Mouse (Mus musculus) midbrain, embryonic 13.5 days (tissue): Measurements from ENCODE around the gene Foxe1. TPM values are rescaled to one million over a fixed set of nuclear protein-coding genes. Genes with fewer than 3 reads are reported as not detected.

Source experiments
- ATAC-seq: fragments of 200-750 bp; cut with Nextera tagmentation; 2 replicates; pipeline ENCODE4 v1.8.0; 2017; ENCODE audit warnings: mild to moderate bottlenecking, moderate TSS enrichment, moderate library complexity
- H3K27ac ChIP-seq: fragments of 300-500 bp; sonication (generic); 2 replicates; pipeline ENCODE4 v1.5.1; 2015; ENCODE audit warnings: inconsistent platforms, mild to moderate bottlenecking, moderate library complexity
- H3K27me3 ChIP-seq: fragments of 300-500 bp; sonication (generic); 2 replicates; pipeline ENCODE4 v1.6.1; 2015; ENCODE audit warnings: mild to moderate bottlenecking, inconsistent platforms
- H3K36me3 ChIP-seq: fragments of 300-500 bp; sonication (generic); 2 replicates; pipeline ENCODE4 v1.6.1; 2015; ENCODE audit warnings: mild to moderate bottlenecking, inconsistent platforms
- H3K4me1 ChIP-seq: fragments of 300-500 bp; sonication (generic); replicated peaks from 2 replicates; pipeline ENCODE4 v1.6.1; 2015; ENCODE audit warnings: inconsistent platforms
- H3K4me2 ChIP-seq: fragments of 300-500 bp; sonication (generic); replicated peaks from 2 replicates; pipeline ENCODE4 v1.6.1; 2015; ENCODE audit warnings: moderate library complexity, mild to moderate bottlenecking, inconsistent platforms
- H3K4me3 ChIP-seq: fragments of 300-500 bp; sonication (generic); replicated peaks from 2 replicates; pipeline ENCODE4 v1.5.1; 2015; ENCODE audit warnings: mild to moderate bottlenecking, inconsistent platforms
- H3K9ac ChIP-seq: fragments of 300-500 bp; sonication (generic); replicated peaks from 2 replicates; pipeline ENCODE4 v1.6.1; 2015; ENCODE audit warnings: mild to moderate bottlenecking, inconsistent platforms
- H3K9me3 ChIP-seq: fragments of 300-500 bp; sonication (generic); 2 replicates; pipeline ENCODE4 v1.6.1; 2016; ENCODE audit warnings: mild to moderate bottlenecking, inconsistent platforms
- WGBS: fragments of 180-500 bp; shearing (Covaris S2); methylation state at CpG from one replicate; pipeline ENCODE4 v1.1.7; 2015; 5-methylcytosine and 5-hydroxymethylcytosine counted together
- polyA plus RNA-seq: library from polyadenylated mRNA; unstranded; fragments of >200 nt; fragmentation: Nextera tagmentation; extraction: Ambion mirVana; gene quantifications from 2 replicates; pipeline ENCODE4 v1.2.1, GENCODE M21; 2015

The Foxe1 gene
- polyA plus RNA-seq, 1 experiment from 2014 or later: not detected

- Histone ChIP-seq H3K36me3 (no peaks in the 10 kb centered on the region), H3K9ac (no peak overlapping the region), H3K4me2 (no peak overlapping the region), H3K27ac (no peak overlapping the region), H3K9me3 (no peaks in the 10 kb centered on the region), H3K27me3 (peaks cover 86% of the 10 kb centered on the region), H3K4me1 (peaks cover 15% of the 10 kb centered on the region), H3K4me3 (no peak overlapping the region)
- WGBS: 9% methylated on average over 10 of the region's 10 CpGs
- ATAC-seq: no peak
Measured at GRCm38 (mm10) chr4:46339026-46339425, 4.4 kb upstream of the Foxe1 start.

- ATAC-seq: no peak
Measured at GRCm38 (mm10) chr4:46339584-46339983, 3.8 kb upstream of the Foxe1 start.

GRCm38 (mm10) chr4:46341831-46342680 lies 1.4 kb upstream of the Foxe1 start:
- H3K27me3 ChIP-seq: peaks cover 100% of the 10 kb centered on the region
- no peak overlapping the region for H3K4me3 ChIP-seq
- H3K27ac ChIP-seq: no peak overlapping the region
- H3K9ac ChIP-seq: no peak overlapping the region
- WGBS: 8% methylated on average over 22 of the region's 22 CpGs
- no peaks in the 10 kb centered on the region for H3K9me3 ChIP-seq
- peaks cover 26% of the 10 kb centered on the region for H3K4me1 ChIP-seq
- no peaks in the 10 kb centered on the region for H3K36me3 ChIP-seq
- ATAC-seq: no peak
- H3K4me2 ChIP-seq: peak overlapping the region; percentile 30; the same call in 1 of the 2 replicates

More at GRCm38 (mm10) chr4:46339584-46339983, 3.8 kb upstream of the Foxe1 start:
- Histone ChIP-seq H3K27me3 (peaks cover 89% of the 10 kb centered on the region), H3K4me3 (no peak overlapping the region; the same call in 1 of the 2 replicates), H3K27ac (no peak overlapping the region), H3K4me2 (no peak overlapping the region), H3K9me3 (no peaks in the 10 kb centered on the region), H3K9ac (no peak overlapping the region), H3K36me3 (no peaks in the 10 kb centered on the region), H3K4me1 (peaks cover 20% of the 10 kb centered on the region)
- WGBS: under 1% methylated on average over 26 of the region's 26 CpGs

GRCm38 (mm10) chr4:46342711-46343286 lies 610 bp upstream of the Foxe1 start:
- H3K4me1 ChIP-seq: peaks cover 26% of the 10 kb centered on the region
- H3K9me3 ChIP-seq: no peaks in the 10 kb centered on the region
- peak overlapping the region; percentile 30 for H3K4me2 ChIP-seq
- ATAC-seq: 0 out of 2 replicates have a peak, but pooled peaks have one; percentile 24
- under 1% methylated on average over 19 of the region's 28 CpGs for WGBS
- no peak overlapping the region for H3K4me3 ChIP-seq
- H3K27me3 ChIP-seq: peaks cover 100% of the 10 kb centered on the region
- H3K9ac ChIP-seq: no peak overlapping the region
- no peak overlapping the region for H3K27ac ChIP-seq
- no peaks in the 10 kb centered on the region for H3K36me3 ChIP-seq

- no peak overlapping the region for H3K27ac ChIP-seq
- H3K9me3 ChIP-seq: no peaks in the 10 kb centered on the region
- WGBS: 1% methylated on average over 47 of the region's 51 CpGs
- peaks cover 26% of the 10 kb centered on the region for H3K4me1 ChIP-seq
- no peaks in the 10 kb centered on the region for H3K36me3 ChIP-seq
- H3K27me3 ChIP-seq: peaks cover 99% of the 10 kb centered on the region
- H3K9ac ChIP-seq: no peak overlapping the region
- H3K4me2 ChIP-seq: peak overlapping the region; percentile 52
- peak overlapping the region; percentile 40 for H3K4me3 ChIP-seq
- peak; percentile 49; the same call in 1 of the 2 replicates for ATAC-seq
Measured at GRCm38 (mm10) chr4:46344288-46344687, 879 bp downstream of the Foxe1 start.

GRCm38 (mm10) chr4:46345056-46345772 lies 1.8 kb downstream of the Foxe1 start:
- no peak overlapping the region for H3K27ac ChIP-seq
- H3K4me2 ChIP-seq: peak overlapping the region; percentile 52
- H3K4me3 ChIP-seq: peak overlapping the region; percentile 40; the same call in 1 of the 2 replicates
- peaks cover 99% of the 10 kb centered on the region for H3K27me3 ChIP-seq
- peaks cover 21% of the 10 kb centered on the region for H3K4me1 ChIP-seq
- H3K36me3 ChIP-seq: no peaks in the 10 kb centered on the region
- WGBS: 2% methylated on average over 62 of the region's 67 CpGs
- no peaks in the 10 kb centered on the region for H3K9me3 ChIP-seq
- ATAC-seq: no peak
- H3K9ac ChIP-seq: no peak overlapping the region

GRCm38 (mm10) chr4:46345773-46346100 lies 2.3 kb downstream of the Foxe1 start:
- Histone ChIP-seq H3K36me3 (no peaks in the 10 kb centered on the region), H3K27ac (no peak overlapping the region), H3K9ac (no peak overlapping the region), H3K9me3 (no peaks in the 10 kb centered on the region), H3K27me3 (peaks cover 99% of the 10 kb centered on the region), H3K4me1 (peaks cover 21% of the 10 kb centered on the region), H3K4me2 (no peak overlapping the region), H3K4me3 (no peak overlapping the region)
- 15% methylated on average over 3 of the region's 3 CpGs for WGBS
- ATAC-seq: no peak

GRCm38 (mm10) chr4:46346221-46346620 lies 2.8 kb downstream of the Foxe1 start:
- Histone ChIP-seq H3K4me1 (peaks cover 21% of the 10 kb centered on the region), H3K4me3 (no peak overlapping the region), H3K9me3 (no peaks in the 10 kb centered on the region), H3K27ac (no peak overlapping the region), H3K9ac (no peak overlapping the region), H3K4me2 (no peak overlapping the region), H3K36me3 (no peaks in the 10 kb centered on the region), H3K27me3 (peaks cover 99% of the 10 kb centered on the region)
- 22% methylated on average over 6 of the region's 6 CpGs for WGBS
- ATAC-seq: no peak

GRCm38 (mm10) chr4:46347141-46347540 lies 3.7 kb downstream of the Foxe1 start:
- Histone ChIP-seq H3K36me3 (no peaks in the 10 kb centered on the region), H3K4me2 (no peak overlapping the region), H3K27me3 (peaks cover 98% of the 10 kb centered on the region), H3K9me3 (no peaks in the 10 kb centered on the region), H3K27ac (no peak overlapping the region), H3K4me1 (peaks cover 21% of the 10 kb centered on the region), H3K9ac (no peak overlapping the region), H3K4me3 (no peak overlapping the region)
- WGBS: 3% methylated on average over 4 of the region's 4 CpGs
- no peak for ATAC-seq

GRCm38 (mm10) chr4:46347580-46348515 lies 4.4 kb downstream of the Foxe1 start:
- WGBS: 2% methylated on average over 41 of the region's 41 CpGs
- H3K9me3 ChIP-seq: no peaks in the 10 kb centered on the region
- H3K36me3 ChIP-seq: no peaks in the 10 kb centered on the region
- no peak overlapping the region for H3K9ac ChIP-seq
- no peak overlapping the region for H3K27ac ChIP-seq
- H3K4me2 ChIP-seq: no peak overlapping the region
- H3K4me1 ChIP-seq: peaks cover 16% of the 10 kb centered on the region
- no peak for ATAC-seq
- H3K4me3 ChIP-seq: no peak overlapping the region
- H3K27me3 ChIP-seq: peaks cover 96% of the 10 kb centered on the region

GRCm38 (mm10) chr4:46348897-46349296 lies 5.5 kb downstream of the Foxe1 start:
- Histone ChIP-seq H3K4me1 (peaks cover 13% of the 10 kb centered on the region), H3K9me3 (no peaks in the 10 kb centered on the region), H3K4me2 (no peak overlapping the region), H3K4me3 (no peak overlapping the region), H3K36me3 (no peaks in the 10 kb centered on the region), H3K9ac (no peak overlapping the region), H3K27ac (no peak overlapping the region), H3K27me3 (peaks cover 95% of the 10 kb centered on the region)
- WGBS: 16% methylated on average over 9 of the region's 9 CpGs
- ATAC-seq: no peak
